Mouse (Mus musculus) brown adipose tissue, adult 24 weeks (tissue): ENCODE measurements around the gene Meaf6. TPM values are rescaled to one million over a fixed set of nuclear protein-coding genes. Genes with fewer than 3 reads are reported as not detected.

Experiments
- H3K27ac ChIP-seq: fragments of 200-500 bp; replicated peaks from 2 replicates; pipeline ENCODE4 v1.5.1; 2012; ENCODE audit warnings: low read depth, mild to moderate bottlenecking, low read length
- H3K4me1 ChIP-seq: fragments of 200-500 bp; 2 replicates; pipeline ENCODE4 v1.6.1; 2012; ENCODE audit warnings: low read length, mixed read lengths; ENCODE audit not compliant: control insufficient read depth, insufficient read depth, insufficient read length
- H3K4me3 ChIP-seq: fragments of 200-500 bp; 2 replicates; pipeline ENCODE4 v1.5.1; 2012; ENCODE audit warnings: low read depth, mild to moderate bottlenecking, low read length, moderate library complexity; ENCODE audit not compliant: insufficient read depth
- polyA plus RNA-seq: library from polyadenylated mRNA; stranded (reverse); fragments of >200 nt; gene quantifications from 2 replicates; pipeline ENCODE4 v1.2.4, GENCODE M21; 2012; ENCODE audit not compliant: missing spikeins, insufficient read depth, insufficient read length

Gene Meaf6
- polyA plus RNA-seq, 1 experiment, result 15.2 TPM

DNA sequence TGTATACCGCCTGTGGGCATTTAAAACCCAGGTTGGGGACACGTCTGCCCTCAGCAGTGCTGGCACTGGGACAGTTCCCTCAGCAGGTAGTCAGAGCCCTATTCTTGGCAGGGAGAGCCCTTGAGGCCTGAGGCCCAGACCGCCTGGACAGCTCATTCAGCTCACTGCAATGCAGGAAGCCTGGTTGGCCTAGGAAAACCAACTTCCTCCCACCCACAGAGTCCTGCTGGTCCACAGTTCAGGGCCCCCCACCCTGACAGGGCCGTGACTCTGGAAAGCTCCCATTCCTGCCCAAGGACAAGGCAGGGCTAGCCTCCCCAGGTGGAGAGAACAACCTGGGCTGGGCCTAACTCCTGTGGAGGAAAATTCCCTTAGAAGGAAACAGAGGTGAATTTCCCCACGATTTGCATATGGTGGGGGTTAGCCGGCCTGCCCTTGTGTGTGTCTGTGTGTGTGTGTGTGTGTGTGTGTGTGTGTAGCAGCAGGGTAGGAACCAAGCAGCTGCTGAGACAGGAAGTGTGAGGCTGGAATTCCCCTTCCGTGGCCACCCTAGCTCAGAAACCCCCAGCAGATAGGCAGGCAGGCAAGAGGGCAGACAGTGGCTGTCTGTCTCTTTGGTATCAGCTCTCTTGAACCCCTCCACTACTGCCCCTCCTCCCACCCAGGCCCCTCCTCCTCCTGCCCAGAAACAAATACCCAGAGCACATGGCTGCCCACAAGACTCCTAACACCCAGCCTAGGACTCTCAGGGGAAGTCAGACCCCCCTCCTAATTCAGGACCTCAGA lies 39.7 kb downstream of the Meaf6 start:
- H3K27ac ChIP-seq, result peak overlapping the region; percentile 80
- H3K4me3 ChIP-seq, result peak overlapping the region; percentile 24
- H3K4me1 ChIP-seq, result peaks cover 47% of the 10 kb centered on the region

DNA sequence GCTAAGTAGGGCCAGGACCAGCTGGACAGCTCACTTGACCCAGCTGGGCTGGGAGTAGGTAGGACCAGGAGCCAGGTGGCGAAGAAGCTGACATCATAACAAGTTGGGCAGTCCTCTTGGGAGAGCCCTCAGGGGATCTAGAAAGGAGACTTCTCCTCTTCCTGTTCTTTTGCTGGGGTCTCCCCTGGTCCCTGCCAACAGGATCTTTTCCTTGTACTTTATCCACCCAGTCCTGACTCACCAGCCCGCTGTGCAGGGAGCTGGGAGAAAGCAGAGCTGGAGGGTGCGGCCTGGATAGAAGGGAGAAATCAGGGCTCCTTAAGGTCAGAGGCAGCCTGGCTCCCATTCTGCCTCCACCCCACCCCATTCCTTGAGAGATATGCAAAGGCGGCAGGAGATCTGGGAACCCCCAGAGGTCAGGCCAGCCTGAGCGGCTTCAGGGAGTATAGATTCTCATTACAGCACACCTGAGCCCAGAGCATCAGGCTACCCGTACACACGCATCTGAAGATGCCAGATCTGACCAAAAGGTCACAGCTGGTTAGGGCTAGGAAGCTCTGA lies 40.5 kb downstream of the Meaf6 start:
- H3K4me3 ChIP-seq, result peak overlapping the region; percentile 24
- H3K27ac ChIP-seq, result peak overlapping the region; percentile 80
- H3K4me1 ChIP-seq, result peaks cover 47% of the 10 kb centered on the region

DNA sequence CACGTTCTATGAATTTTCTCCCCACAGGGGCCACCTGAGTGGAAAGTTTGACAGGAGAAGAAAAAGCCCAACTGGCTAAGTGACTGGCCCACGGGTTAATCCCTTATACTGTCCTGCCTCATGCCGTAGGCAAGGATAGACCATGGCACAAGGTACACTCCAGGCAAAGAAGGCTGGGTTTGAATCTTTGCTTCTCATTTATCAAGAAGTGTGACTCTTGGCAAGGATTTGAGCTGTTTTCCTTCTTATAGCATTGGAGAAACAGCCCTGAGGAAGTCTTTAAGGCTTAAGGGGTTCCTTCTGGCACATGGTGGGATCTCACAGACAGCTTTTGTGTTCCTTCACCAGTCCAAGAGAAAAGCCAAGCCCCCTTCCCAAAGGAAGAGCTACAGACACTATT lies 41.3 kb downstream of the Meaf6 start:
- peaks cover 45% of the 10 kb centered on the region for H3K4me1 ChIP-seq
- peak overlapping the region; percentile 80 for H3K27ac ChIP-seq
- H3K4me3 ChIP-seq, result peak overlapping the region; percentile 24

- Histone ChIP-seq H3K4me3 (peak overlapping the region; percentile 89), H3K27ac (peak overlapping the region; percentile 96), H3K4me1 (peaks cover 45% of the 10 kb centered on the region)
Observed at GRCm38 (mm10) chr4:125126761-125127160, 41.8 kb downstream of the Meaf6 start.

- peaks cover 39% of the 10 kb centered on the region for H3K4me1 ChIP-seq
- peak within 1 kb of the TSS; percentile 89 for H3K4me3 ChIP-seq
- peak within 1 kb of the TSS; percentile 96 for H3K27ac ChIP-seq
Observed at GRCm38 (mm10) chr4:125127305-125128084, 42.6 kb downstream of the Meaf6 start, which contains the start of gene Zc3h12a. Gene Zc3h12a, minus strand, starts transcription at chr4:125127840.

DNA sequence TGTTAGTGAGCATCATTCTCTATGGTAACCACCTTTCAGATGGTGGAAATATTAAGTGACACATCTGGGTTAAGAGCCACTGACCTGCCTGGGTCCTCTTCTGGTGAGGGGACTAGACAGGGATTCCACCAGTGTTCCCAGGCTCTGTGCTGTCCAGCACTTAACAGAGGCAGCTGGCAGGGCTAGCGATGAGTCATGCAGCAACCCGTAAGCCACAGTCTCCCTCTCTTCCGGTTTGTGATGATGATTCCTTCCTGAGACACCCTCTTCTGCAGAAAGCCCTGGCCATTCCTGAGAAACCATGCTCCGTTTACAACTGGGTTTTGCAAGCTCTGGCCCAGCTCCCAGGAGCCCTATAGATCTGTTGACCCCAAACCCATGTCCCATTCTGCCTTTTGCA lies 46.6 kb downstream of the Meaf6 start:
- H3K4me3 ChIP-seq, result no peak overlapping the region
- H3K4me1 ChIP-seq, result peaks cover 7% of the 10 kb centered on the region; the same call in 1 of the 2 replicates
- no peak overlapping the region; the same call in 1 of the 2 replicates for H3K27ac ChIP-seq

DNA sequence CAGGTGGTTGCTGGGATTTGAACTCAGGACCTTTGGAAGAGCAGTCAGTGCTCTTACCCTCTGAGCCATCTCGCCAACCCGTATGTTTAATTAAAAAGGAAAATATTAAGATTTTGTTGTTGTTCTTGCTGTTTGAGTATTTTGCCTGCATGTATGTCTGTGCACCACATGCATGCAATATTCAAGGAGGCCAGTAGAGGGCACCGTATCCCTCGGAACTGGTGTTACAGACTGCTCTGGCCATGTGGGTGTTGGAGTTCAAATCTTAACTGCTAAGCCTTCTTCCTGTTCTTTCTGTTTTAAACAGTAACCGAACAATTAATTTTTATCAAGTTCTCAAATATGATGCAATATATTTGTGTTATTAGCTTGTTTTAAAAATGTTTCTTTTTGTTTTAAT lies 47.5 kb downstream of the Meaf6 start:
- H3K27ac ChIP-seq, result no peak overlapping the region
- peaks cover 7% of the 10 kb centered on the region; the same call in 1 of the 2 replicates for H3K4me1 ChIP-seq
- H3K4me3 ChIP-seq, result no peak overlapping the region

DNA sequence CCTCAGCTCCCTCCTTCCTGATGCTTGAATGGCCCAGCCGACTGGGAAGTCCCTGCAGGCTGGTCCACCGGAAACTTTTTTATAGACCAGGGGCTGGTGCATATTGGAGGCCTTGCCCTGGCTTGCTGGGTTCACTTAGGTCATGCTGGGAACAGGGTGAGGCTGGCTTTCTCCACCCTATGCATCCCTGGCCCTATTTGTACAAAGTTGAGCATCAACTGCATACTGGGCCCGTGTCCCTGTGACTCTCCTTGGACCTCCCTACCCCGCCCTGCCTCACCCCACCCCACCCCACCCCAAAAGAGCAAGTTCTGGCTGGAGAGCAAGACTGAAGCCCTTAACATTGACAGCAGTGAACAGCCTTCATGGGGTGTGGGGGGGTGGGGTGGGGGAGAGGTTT lies 49.3 kb downstream of the Meaf6 start:
- H3K4me3 ChIP-seq, result no peak overlapping the region
- no peak overlapping the region for H3K27ac ChIP-seq
- H3K4me1 ChIP-seq, result peaks cover 4% of the 10 kb centered on the region; the same call in 1 of the 2 replicates

DNA sequence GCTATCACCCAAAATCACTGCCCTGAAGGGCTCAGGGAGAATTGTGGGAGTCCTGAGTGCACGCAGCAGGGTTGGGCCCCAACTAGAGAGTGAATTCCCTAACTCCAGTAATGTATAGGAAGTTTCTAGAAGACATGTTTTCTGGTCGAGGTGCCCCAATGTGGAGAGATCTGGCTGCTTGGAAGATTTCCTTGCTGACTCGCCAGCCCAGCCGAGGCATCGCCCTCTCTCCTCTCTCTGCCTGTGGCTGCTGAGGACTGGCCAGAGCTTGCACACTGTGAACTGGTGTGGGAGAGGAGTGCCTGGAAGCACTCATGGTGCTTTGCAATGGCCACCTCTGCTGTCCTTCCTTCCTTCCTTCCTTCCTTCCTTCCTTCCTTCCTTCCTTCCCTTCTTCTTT lies 49.7 kb downstream of the Meaf6 start:
- no peak overlapping the region for H3K4me3 ChIP-seq
- H3K4me1 ChIP-seq, result peaks cover 4% of the 10 kb centered on the region; the same call in 1 of the 2 replicates
- H3K27ac ChIP-seq, result no peak overlapping the region

DNA sequence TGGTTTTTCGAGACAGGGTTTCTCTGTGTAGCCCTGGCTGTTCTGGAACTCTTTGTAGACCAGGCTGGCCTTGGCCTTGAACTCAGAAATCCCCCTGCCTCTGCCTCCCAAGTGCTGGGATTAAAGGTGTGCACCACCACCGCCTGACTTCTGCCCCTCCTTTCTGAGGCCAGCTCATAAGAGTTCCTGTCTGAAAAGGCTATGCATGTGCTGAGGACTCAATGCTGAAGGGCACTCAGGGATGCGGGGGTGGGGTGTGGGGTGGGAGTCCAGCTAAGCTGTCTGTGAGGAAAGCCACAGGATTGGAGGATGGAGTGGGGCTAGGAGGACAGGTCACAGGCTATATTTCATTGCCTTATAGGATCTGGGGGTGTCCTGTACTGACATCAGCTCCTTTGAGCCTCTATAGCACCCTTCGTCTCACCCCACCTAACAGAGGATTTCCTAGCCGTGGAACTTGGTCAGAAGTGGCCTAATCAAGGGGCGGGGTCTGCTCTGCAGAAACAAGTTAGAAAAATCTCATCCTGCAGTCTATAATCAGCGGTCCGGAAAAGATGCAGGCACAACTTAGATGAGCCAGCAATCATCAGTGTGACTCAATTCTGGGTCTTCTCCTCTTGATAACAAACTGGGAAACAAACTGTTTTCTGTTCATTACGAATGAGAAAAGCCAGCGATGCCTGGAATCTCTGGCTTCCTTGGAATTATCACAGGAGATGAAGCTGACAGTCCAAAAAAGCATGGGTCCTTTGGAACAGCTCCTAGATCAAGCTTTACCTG lies 50.3 kb downstream of the Meaf6 start:
- Histone ChIP-seq H3K27ac (no peak overlapping the region), H3K4me1 (peaks cover 4% of the 10 kb centered on the region; the same call in 1 of the 2 replicates), H3K4me3 (no peak overlapping the region)

GRCm38 (mm10) chr4:125136303-125136888 lies 51.5 kb downstream of the Meaf6 start:
- peaks cover under 1% of the 10 kb centered on the region; the same call in 1 of the 2 replicates for H3K4me1 ChIP-seq
- no peak overlapping the region for H3K4me3 ChIP-seq
- H3K27ac ChIP-seq, result no peak overlapping the region

DNA sequence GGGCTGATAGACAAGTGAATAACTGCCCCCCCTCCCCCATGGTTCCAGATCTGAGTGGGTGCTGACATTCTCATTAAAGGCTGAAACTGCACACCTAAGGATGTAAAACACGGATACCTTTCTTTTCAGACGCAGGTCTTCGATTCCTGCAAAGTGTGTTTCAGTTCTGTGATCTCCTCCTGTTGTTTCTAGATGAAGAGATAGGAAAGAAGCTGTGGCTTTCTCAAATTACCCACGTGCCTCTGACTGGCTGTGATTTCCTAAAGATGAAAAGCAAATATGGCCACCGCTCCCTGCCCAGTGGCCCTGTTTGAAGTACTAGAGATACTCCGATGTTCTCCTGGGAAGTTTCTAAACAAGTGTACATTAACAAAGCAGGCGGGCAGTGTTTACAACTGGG lies 53.4 kb downstream of the Meaf6 start:
- H3K4me3 ChIP-seq, result no peak overlapping the region
- no peak overlapping the region for H3K27ac ChIP-seq
- no peaks in the 10 kb centered on the region for H3K4me1 ChIP-seq

GRCm38 (mm10) chr4:125144211-125144610 lies 59.3 kb downstream of the Meaf6 start:
- Histone ChIP-seq H3K4me1 (0 out of 2 replicates have a peak, but pooled peaks cover 2% of the 10 kb centered on the region), H3K27ac (peak overlapping the region; percentile 35), H3K4me3 (no peak overlapping the region)

GRCm38 (mm10) chr4:125144627-125145026 lies 59.7 kb downstream of the Meaf6 start:
- Histone ChIP-seq H3K4me3 (no peak overlapping the region), H3K4me1 (0 out of 2 replicates have a peak, but pooled peaks cover 2% of the 10 kb centered on the region), H3K27ac (peak overlapping the region; percentile 19; the same call in 1 of the 2 replicates)
